Mouse (Mus musculus): Measurements from ENCODE around the gene Caly. TPM values are rescaled to one million over a fixed set of nuclear protein-coding genes. Genes with fewer than 3 reads are reported as not detected.

Caly gene
- polyA plus RNA-seq, 1 experiment, result not detected

GRCm38 (mm10) chr7:140045546-140045945, 36.8 kb downstream of the Caly start:
- H3K36me3 ChIP-seq (ENCODE audit: control insufficient read depth, insufficient read depth, low read length), result peaks cover 2% of the 10 kb centered on the region; the same call in 1 of the 2 replicates
- peaks cover 12% of the 10 kb centered on the region; the same call in 1 of the 2 replicates for H3K4me1 ChIP-seq (ENCODE audit: control insufficient read depth, insufficient read depth, insufficient read length)
- no peak overlapping the region for H3K27ac ChIP-seq (ENCODE audit: insufficient read depth, low read length)
- H3K4me3 ChIP-seq (ENCODE audit: extremely low read depth, insufficient read depth, insufficient read length), result no peak overlapping the region
- TF ChIP-seq CTCF (IDR thresholded peaks at IDR 0.05; ENCODE audit: extremely low read depth, insufficient read depth, insufficient read length, insufficient replicate concordance) (no peak), POLR2A (IDR thresholded peaks at IDR 0.05; ENCODE audit: low read depth, low read length) (no peak)
- DNase-seq (ENCODE audit: low read depth in 1 of 2, low spot score in 2 of 2), result no peak
- 83% methylated on average over 4 of the region's 4 CpGs for WGBS
- peaks cover 9% of the 10 kb centered on the region for H3K27me3 ChIP-seq (ENCODE audit: control insufficient read depth, insufficient read depth, low read length)

GRCm38 (mm10) chr7:140042728-140043127, 39.6 kb downstream of the Caly start:
- WGBS, result 65% methylated on average over 3 of the region's 3 CpGs
- peaks cover 7% of the 10 kb centered on the region; the same call in 1 of the 2 replicates for H3K36me3 ChIP-seq (ENCODE audit: control insufficient read depth, insufficient read depth, low read length)
- no peak for DNase-seq (ENCODE audit: low read depth in 1 of 2, low spot score in 2 of 2)
- H3K4me1 ChIP-seq (ENCODE audit: control insufficient read depth, insufficient read depth, insufficient read length), result peaks cover 2% of the 10 kb centered on the region; the same call in 1 of the 2 replicates
- H3K27ac ChIP-seq (ENCODE audit: insufficient read depth, low read length), result no peak overlapping the region
- H3K27me3 ChIP-seq (ENCODE audit: control insufficient read depth, insufficient read depth, low read length), result peaks cover under 1% of the 10 kb centered on the region; the same call in 1 of the 2 replicates
- H3K4me3 ChIP-seq (ENCODE audit: extremely low read depth, insufficient read depth, insufficient read length), result no peak overlapping the region
- TF ChIP-seq CTCF (IDR thresholded peaks at IDR 0.05; ENCODE audit: extremely low read depth, insufficient read depth, insufficient read length, insufficient replicate concordance) (no peak), POLR2A (IDR thresholded peaks at IDR 0.05; ENCODE audit: low read depth, low read length) (no peak)

GRCm38 (mm10) chr7:140037171-140037555, 45.2 kb downstream of the Caly start:
- 56% methylated on average over 3 of the region's 3 CpGs for WGBS
- peaks cover 5% of the 10 kb centered on the region; the same call in 1 of the 2 replicates for H3K4me1 ChIP-seq (ENCODE audit: control insufficient read depth, insufficient read depth, insufficient read length)
- TF ChIP-seq CTCF (IDR thresholded peaks at IDR 0.05; ENCODE audit: extremely low read depth, insufficient read depth, insufficient read length, insufficient replicate concordance) (no peak), POLR2A (IDR thresholded peaks at IDR 0.05; ENCODE audit: low read depth, low read length) (no peak)
- H3K27me3 ChIP-seq (ENCODE audit: control insufficient read depth, insufficient read depth, low read length), result no peaks in the 10 kb centered on the region
- H3K4me3 ChIP-seq (ENCODE audit: extremely low read depth, insufficient read depth, insufficient read length), result no peak overlapping the region
- DNase-seq (ENCODE audit: low read depth in 1 of 2, low spot score in 2 of 2), result no peak
- no peak overlapping the region for H3K27ac ChIP-seq (ENCODE audit: insufficient read depth, low read length)
- peaks cover 12% of the 10 kb centered on the region for H3K36me3 ChIP-seq (ENCODE audit: control insufficient read depth, insufficient read depth, low read length)

GRCm38 (mm10) chr7:140036281-140037170, 45.8 kb downstream of the Caly start, which contains the start of the genes Zfp511 and Tubgcp2:
Gene Zfp511 (plus strand): TSS chr7:140036391.
Gene Tubgcp2 (minus strand): TSS chr7:140036669.
- peak; percentile 89 to 94 for DNase-seq (ENCODE audit: low read depth in 1 of 2, low spot score in 2 of 2)
- H3K4me1 ChIP-seq (ENCODE audit: control insufficient read depth, insufficient read depth, insufficient read length), result peaks cover 5% of the 10 kb centered on the region; the same call in 1 of the 2 replicates
- H3K4me3 ChIP-seq (ENCODE audit: extremely low read depth, insufficient read depth, insufficient read length), result peak within 1 kb of the TSS; percentile 94
- TF ChIP-seq CTCF (IDR thresholded peaks at IDR 0.05; ENCODE audit: extremely low read depth, insufficient read depth, insufficient read length, insufficient replicate concordance), result no peak
- no peak; the same call in none of the 2 replicates for TF ChIP-seq POLR2A (IDR thresholded peaks at IDR 0.05; ENCODE audit: low read depth, low read length)
- WGBS, result 3% methylated on average over 69 of the region's 69 CpGs
- H3K27ac ChIP-seq (ENCODE audit: insufficient read depth, low read length), result peak within 1 kb of the TSS; percentile 93
- peaks cover 16% of the 10 kb centered on the region for H3K36me3 ChIP-seq (ENCODE audit: control insufficient read depth, insufficient read depth, low read length)
- H3K27me3 ChIP-seq (ENCODE audit: control insufficient read depth, insufficient read depth, low read length), result no peaks in the 10 kb centered on the region

GRCm38 (mm10) chr7:140035456-140035855, 46.9 kb downstream of the Caly start:
- Histone ChIP-seq H3K4me3 (ENCODE audit: extremely low read depth, insufficient read depth, insufficient read length) (peak overlapping the region; percentile 94), H3K4me1 (ENCODE audit: control insufficient read depth, insufficient read depth, insufficient read length) (peaks cover 5% of the 10 kb centered on the region; the same call in 1 of the 2 replicates), H3K27ac (ENCODE audit: insufficient read depth, low read length) (no peak overlapping the region), H3K27me3 (ENCODE audit: control insufficient read depth, insufficient read depth, low read length) (no peaks in the 10 kb centered on the region), H3K36me3 (ENCODE audit: control insufficient read depth, insufficient read depth, low read length) (peaks cover 16% of the 10 kb centered on the region)
- WGBS, result 14% methylated on average over 7 of the region's 7 CpGs
- TF ChIP-seq POLR2A (IDR thresholded peaks at IDR 0.05; ENCODE audit: low read depth, low read length) (no peak), CTCF (IDR thresholded peaks at IDR 0.05; ENCODE audit: extremely low read depth, insufficient read depth, insufficient read length, insufficient replicate concordance) (no peak)
- no peak for DNase-seq (ENCODE audit: low read depth in 1 of 2, low spot score in 2 of 2)

GRCm38 (mm10) chr7:140033386-140033785, 49.0 kb downstream of the Caly start:
- Histone ChIP-seq H3K36me3 (ENCODE audit: control insufficient read depth, insufficient read depth, low read length) (peaks cover 28% of the 10 kb centered on the region), H3K27me3 (ENCODE audit: control insufficient read depth, insufficient read depth, low read length) (no peaks in the 10 kb centered on the region), H3K4me1 (ENCODE audit: control insufficient read depth, insufficient read depth, insufficient read length) (peaks cover 5% of the 10 kb centered on the region; the same call in 1 of the 2 replicates), H3K4me3 (ENCODE audit: extremely low read depth, insufficient read depth, insufficient read length) (no peak overlapping the region), H3K27ac (ENCODE audit: insufficient read depth, low read length) (no peak overlapping the region)
- DNase-seq (ENCODE audit: low read depth in 1 of 2, low spot score in 2 of 2), result no peak
- no peak for TF ChIP-seq POLR2A (IDR thresholded peaks at IDR 0.05; ENCODE audit: low read depth, low read length)
- TF ChIP-seq CTCF (IDR thresholded peaks at IDR 0.05; ENCODE audit: extremely low read depth, insufficient read depth, insufficient read length, insufficient replicate concordance), result no peak
- 95% methylated on average over 9 of the region's 9 CpGs for WGBS

Measured in spleen, adult 2 months (tissue).